Mouse (Mus musculus): ENCODE results near the gene Fam53b. TPM values are rescaled to one million over a fixed set of nuclear protein-coding genes. Genes with fewer than 3 reads are reported as not detected.
A peak's percentile ranks its signal among the peaks of the same experiment; 100 is the strongest.

The Fam53b gene
- polyA plus RNA-seq, 1 experiment from 2014 or later: 14.7 TPM

DNA sequence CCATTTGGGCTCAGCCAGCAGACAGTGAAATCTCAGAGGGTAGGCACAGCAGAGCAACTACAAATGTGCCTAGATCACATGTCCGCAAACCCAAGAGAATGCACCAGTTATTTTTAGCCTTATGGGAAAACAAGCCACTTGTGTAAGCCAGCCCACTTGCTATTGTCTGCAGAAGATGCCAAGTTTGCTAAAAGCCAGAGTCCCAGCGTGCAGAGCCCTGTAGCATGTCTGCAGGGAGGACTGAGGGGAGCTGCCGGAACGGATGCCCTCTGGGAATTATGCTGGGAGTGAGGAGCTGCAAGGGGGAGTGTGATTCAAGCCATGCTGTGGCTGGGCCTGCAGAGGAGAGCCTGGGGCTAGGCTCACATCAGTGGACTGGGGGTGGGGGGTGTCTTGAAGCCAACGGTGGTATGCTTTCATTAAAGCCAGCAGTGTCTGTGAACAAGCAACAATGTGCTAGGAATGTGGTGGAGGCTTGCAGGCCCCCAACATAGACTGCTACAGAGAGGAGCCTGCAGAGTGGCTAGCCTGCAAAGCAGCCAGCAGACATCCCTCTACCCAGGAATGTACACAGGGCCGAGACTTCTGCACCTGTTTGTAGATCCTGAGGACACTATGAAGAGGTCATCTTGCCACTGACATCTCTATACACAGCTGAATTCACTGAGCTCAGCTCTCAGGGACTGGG is 99.3 kb downstream of the Fam53b start:
- Histone ChIP-seq H3K9ac (ENCODE audit: low read depth, low read length) (peak overlapping the region; percentile 2; the same call in 1 of the 2 replicates), H3K4me1 (ENCODE audit: control insufficient read depth, insufficient read depth, low read depth, low read length) (peaks cover 25% of the 10 kb centered on the region), H3K27ac (ENCODE audit: low read depth, low read length) (peak overlapping the region; percentile 78), H3K27me3 (replicated peaks; ENCODE audit: control insufficient read depth, insufficient read depth, low read length) (no peaks in the 10 kb centered on the region), H3K4me2 (ENCODE audit: low read length) (no peak overlapping the region), H3K4me3 (ENCODE audit: low read length) (no peak overlapping the region), H3K9me3 (ENCODE audit: control insufficient read depth, low read length) (no peaks in the 10 kb centered on the region), H3K36me3 (ENCODE audit: control insufficient read depth, insufficient read depth, low read length) (no peaks in the 10 kb centered on the region)
- peak; percentile 64 for ATAC-seq
- 28% methylated on average over 6 of the region's 6 CpGs for WGBS

DNA sequence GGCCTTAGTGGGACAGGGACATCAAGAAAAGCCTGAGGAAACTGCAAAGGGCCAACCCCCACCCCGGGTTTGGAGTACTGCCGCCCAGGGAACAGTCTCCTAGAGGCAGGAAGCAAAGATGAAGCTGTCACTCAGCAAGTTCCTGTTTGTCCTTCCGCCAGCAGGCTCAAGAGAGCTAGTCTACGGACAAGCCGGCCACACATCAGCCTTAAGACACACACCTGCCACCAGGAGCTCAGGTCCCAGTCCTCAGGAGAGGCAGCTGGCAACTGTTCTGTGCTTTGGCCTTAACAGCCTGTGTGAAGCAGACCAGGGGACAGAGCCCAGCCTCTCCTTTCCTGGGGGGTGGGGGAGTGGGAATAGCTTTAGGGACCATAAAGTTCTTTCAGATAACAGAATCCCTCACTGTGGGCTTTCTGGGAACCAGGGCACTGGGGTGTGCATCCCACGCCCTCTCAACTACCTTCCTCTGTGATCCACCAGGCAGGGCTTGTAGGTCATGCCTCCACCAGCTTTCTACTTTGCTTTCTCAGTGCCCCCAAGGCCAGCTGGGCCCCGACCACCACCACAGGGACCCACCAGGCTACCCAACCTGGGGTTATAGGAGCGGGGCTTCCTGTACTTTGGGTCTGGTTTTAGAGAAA is 100.1 kb downstream of the Fam53b start:
- Histone ChIP-seq H3K36me3 (ENCODE audit: control insufficient read depth, insufficient read depth, low read length) (no peaks in the 10 kb centered on the region), H3K9ac (ENCODE audit: low read depth, low read length) (no peak overlapping the region), H3K27me3 (replicated peaks; ENCODE audit: control insufficient read depth, insufficient read depth, low read length) (no peaks in the 10 kb centered on the region), H3K9me3 (ENCODE audit: control insufficient read depth, low read length) (no peaks in the 10 kb centered on the region), H3K4me1 (ENCODE audit: control insufficient read depth, insufficient read depth, low read depth, low read length) (peaks cover 25% of the 10 kb centered on the region), H3K27ac (ENCODE audit: low read depth, low read length) (peak overlapping the region; percentile 61), H3K4me2 (ENCODE audit: low read length) (no peak overlapping the region), H3K4me3 (ENCODE audit: low read length) (no peak overlapping the region)
- 78% methylated on average over 8 of the region's 8 CpGs for WGBS
- ATAC-seq: no peak

DNA sequence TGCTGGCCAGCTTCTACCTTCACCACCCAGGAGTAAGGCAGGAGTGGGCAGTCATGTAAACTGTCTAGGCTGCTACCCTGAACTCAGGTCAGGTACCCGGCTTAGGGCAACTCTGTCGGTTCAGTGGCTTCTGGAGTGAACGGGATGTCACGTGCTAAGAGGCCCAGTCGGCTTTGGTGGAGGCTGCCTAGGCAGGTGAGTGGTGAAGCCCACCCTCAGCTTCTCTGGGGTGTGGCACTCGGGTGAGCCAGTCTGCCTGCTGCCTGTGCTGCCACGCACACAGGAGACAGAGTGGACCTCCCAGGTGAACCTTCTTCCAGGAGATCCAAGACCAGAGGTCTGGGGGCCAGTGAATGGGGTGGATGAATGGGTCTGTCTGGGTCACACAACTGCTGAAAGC is 100.7 kb downstream of the Fam53b start:
- H3K27ac ChIP-seq (ENCODE audit: low read depth, low read length): no peak overlapping the region
- no peak overlapping the region for H3K4me2 ChIP-seq (ENCODE audit: low read length)
- H3K4me1 ChIP-seq (ENCODE audit: control insufficient read depth, insufficient read depth, low read depth, low read length): peaks cover 25% of the 10 kb centered on the region
- WGBS: 83% methylated on average over 7 of the region's 7 CpGs
- H3K27me3 ChIP-seq (replicated peaks; ENCODE audit: control insufficient read depth, insufficient read depth, low read length): no peaks in the 10 kb centered on the region
- H3K4me3 ChIP-seq (ENCODE audit: low read length): no peak overlapping the region
- H3K36me3 ChIP-seq (ENCODE audit: control insufficient read depth, insufficient read depth, low read length): no peaks in the 10 kb centered on the region
- no peaks in the 10 kb centered on the region for H3K9me3 ChIP-seq (ENCODE audit: control insufficient read depth, low read length)
- no peak for ATAC-seq
- H3K9ac ChIP-seq (ENCODE audit: low read depth, low read length): no peak overlapping the region

DNA sequence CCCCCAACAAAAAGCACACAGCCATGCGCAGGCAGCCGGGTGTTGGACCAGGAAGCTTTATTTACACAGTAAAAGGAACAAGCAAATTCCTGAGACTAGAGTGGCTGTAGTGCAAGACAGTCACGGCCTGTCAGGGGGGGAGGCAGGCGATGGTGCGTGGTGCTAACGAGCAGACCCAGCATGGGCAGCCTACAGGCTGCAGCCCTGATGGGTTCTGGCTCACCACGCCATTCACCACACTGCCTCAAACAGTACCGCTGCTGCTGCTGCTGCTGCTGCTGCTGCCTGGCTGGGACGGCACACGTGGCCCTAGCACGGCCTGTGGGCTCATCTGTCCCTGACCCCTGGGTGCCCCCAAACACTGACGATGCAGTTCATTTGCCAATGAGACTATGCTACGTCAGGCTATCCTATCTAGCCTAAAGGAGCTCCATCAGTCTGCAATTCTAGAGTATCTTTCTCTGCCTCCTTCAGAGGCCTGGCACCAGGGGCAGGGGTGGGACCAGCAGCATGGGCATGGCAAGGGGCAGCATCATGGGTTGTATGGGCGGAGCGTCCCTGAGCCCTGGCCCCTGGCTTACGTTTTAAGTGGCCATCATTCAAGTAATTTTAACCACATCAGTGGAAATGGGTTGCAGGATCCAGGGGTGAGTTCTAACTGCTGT is 101.5 kb downstream of the Fam53b start:
- no peak overlapping the region; the same call in 1 of the 2 replicates for H3K9ac ChIP-seq (ENCODE audit: low read depth, low read length)
- no peak overlapping the region for H3K4me2 ChIP-seq (ENCODE audit: low read length)
- H3K9me3 ChIP-seq (ENCODE audit: control insufficient read depth, low read length): no peaks in the 10 kb centered on the region
- H3K27ac ChIP-seq (ENCODE audit: low read depth, low read length): 0 out of 2 replicates have a peak overlapping the region, but pooled peaks have one; percentile 27
- peaks cover 25% of the 10 kb centered on the region for H3K4me1 ChIP-seq (ENCODE audit: control insufficient read depth, insufficient read depth, low read depth, low read length)
- WGBS: 39% methylated on average over 16 of the region's 16 CpGs
- ATAC-seq: peak; percentile 62; the same call in 1 of the 2 replicates
- no peaks in the 10 kb centered on the region for H3K27me3 ChIP-seq (replicated peaks; ENCODE audit: control insufficient read depth, insufficient read depth, low read length)
- H3K36me3 ChIP-seq (ENCODE audit: control insufficient read depth, insufficient read depth, low read length): no peaks in the 10 kb centered on the region
- H3K4me3 ChIP-seq (ENCODE audit: low read length): no peak overlapping the region

DNA sequence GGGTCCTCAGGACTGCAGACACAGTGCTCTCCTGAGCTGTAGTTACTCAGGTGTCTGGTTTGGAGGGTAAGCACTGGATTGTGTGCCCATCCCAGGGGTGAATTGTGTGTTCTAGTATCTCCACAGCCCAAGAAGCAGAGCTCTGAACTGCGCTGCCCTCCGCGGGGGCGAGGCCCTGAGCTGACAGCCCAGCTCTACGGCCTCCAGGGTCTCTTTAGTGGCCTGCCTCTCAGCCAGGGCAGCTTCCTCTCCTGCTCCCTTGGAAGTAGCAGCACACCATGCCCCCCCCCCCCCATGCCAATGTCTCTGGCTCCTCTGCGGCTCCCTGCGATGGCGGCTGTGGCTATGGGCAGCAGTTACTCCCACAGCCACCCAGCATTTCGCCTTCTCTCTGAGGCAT is 102.1 kb downstream of the Fam53b start:
- Histone ChIP-seq H3K9me3 (ENCODE audit: control insufficient read depth, low read length) (no peaks in the 10 kb centered on the region), H3K4me2 (ENCODE audit: low read length) (no peak overlapping the region), H3K27ac (ENCODE audit: low read depth, low read length) (0 out of 2 replicates have a peak overlapping the region, but pooled peaks have one; percentile 27), H3K36me3 (ENCODE audit: control insufficient read depth, insufficient read depth, low read length) (no peaks in the 10 kb centered on the region), H3K9ac (ENCODE audit: low read depth, low read length) (peak overlapping the region; percentile 33), H3K27me3 (replicated peaks; ENCODE audit: control insufficient read depth, insufficient read depth, low read length) (no peaks in the 10 kb centered on the region), H3K4me1 (ENCODE audit: control insufficient read depth, insufficient read depth, low read depth, low read length) (peaks cover 25% of the 10 kb centered on the region), H3K4me3 (ENCODE audit: low read length) (no peak overlapping the region)
- 0 out of 2 replicates have a peak, but pooled peaks have one; percentile 12 for ATAC-seq
- 63% methylated on average over 6 of the region's 9 CpGs for WGBS

DNA sequence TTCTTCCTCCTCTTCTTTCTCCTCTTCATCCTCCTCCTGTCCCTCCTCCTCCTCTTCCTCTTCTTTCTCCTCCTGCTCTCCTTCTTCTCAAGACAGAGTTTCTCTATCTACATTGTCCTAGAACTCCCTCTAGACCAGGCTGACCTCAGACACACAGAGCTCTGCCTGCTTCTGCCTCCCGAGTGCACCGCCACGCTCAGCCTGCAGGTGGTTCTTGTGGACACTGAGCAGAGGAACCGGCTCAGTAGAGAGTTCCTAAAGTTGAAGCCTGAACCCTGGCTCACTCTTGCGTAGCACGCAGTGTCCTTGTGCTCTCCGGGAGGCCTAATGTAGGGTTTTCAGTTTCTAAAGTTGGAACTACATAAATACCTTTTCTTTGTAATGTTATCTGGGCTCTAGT is 108.6 kb downstream of the Fam53b start:
- Histone ChIP-seq H3K36me3 (ENCODE audit: control insufficient read depth, insufficient read depth, low read length) (no peaks in the 10 kb centered on the region), H3K4me1 (ENCODE audit: control insufficient read depth, insufficient read depth, low read depth, low read length) (no peaks in the 10 kb centered on the region), H3K9ac (ENCODE audit: low read depth, low read length) (no peak overlapping the region), H3K27me3 (replicated peaks; ENCODE audit: control insufficient read depth, insufficient read depth, low read length) (no peaks in the 10 kb centered on the region), H3K9me3 (ENCODE audit: control insufficient read depth, low read length) (no peaks in the 10 kb centered on the region), H3K27ac (ENCODE audit: low read depth, low read length) (no peak overlapping the region), H3K4me2 (ENCODE audit: low read length) (no peak overlapping the region), H3K4me3 (ENCODE audit: low read length) (no peak overlapping the region)
- WGBS: 90% methylated on average over 7 of the region's 7 CpGs
- no peak for ATAC-seq

DNA sequence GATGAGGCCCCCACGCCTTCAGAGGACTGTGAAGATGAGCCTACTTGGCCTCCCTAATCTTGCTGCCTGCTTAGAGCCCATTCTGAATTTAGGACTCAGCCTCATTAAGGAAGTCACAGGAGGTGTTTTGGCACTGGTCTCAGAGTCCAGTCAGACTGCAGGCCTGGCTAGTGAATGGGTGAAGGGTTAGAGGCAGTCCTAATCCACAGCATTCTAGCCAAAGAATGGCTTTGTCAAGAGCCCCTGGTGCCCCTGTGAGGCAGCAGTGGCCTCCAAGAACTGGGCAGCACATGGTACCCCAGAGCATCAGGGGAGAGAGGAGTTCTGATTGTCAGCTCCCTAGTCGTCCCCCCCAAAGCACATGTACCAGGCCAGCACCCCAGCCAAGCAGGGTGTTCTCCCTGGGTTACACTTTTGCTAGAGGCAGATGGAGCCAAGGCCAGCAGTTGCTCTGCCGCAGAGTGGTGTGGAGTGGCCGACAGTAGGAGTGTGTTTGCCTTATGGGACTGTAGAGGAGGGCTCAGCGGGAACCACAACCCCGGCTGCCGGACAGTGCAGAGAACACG is 109.3 kb downstream of the Fam53b start:
- no peak overlapping the region for H3K9ac ChIP-seq (ENCODE audit: low read depth, low read length)
- H3K4me1 ChIP-seq (ENCODE audit: control insufficient read depth, insufficient read depth, low read depth, low read length): no peaks in the 10 kb centered on the region
- ATAC-seq: no peak
- no peak overlapping the region for H3K4me2 ChIP-seq (ENCODE audit: low read length)
- H3K27ac ChIP-seq (ENCODE audit: low read depth, low read length): no peak overlapping the region
- H3K27me3 ChIP-seq (replicated peaks; ENCODE audit: control insufficient read depth, insufficient read depth, low read length): no peaks in the 10 kb centered on the region
- H3K36me3 ChIP-seq (ENCODE audit: control insufficient read depth, insufficient read depth, low read length): no peaks in the 10 kb centered on the region
- no peaks in the 10 kb centered on the region for H3K9me3 ChIP-seq (ENCODE audit: control insufficient read depth, low read length)
- H3K4me3 ChIP-seq (ENCODE audit: low read length): no peak overlapping the region
- 90% methylated on average over 8 of the region's 8 CpGs for WGBS

DNA sequence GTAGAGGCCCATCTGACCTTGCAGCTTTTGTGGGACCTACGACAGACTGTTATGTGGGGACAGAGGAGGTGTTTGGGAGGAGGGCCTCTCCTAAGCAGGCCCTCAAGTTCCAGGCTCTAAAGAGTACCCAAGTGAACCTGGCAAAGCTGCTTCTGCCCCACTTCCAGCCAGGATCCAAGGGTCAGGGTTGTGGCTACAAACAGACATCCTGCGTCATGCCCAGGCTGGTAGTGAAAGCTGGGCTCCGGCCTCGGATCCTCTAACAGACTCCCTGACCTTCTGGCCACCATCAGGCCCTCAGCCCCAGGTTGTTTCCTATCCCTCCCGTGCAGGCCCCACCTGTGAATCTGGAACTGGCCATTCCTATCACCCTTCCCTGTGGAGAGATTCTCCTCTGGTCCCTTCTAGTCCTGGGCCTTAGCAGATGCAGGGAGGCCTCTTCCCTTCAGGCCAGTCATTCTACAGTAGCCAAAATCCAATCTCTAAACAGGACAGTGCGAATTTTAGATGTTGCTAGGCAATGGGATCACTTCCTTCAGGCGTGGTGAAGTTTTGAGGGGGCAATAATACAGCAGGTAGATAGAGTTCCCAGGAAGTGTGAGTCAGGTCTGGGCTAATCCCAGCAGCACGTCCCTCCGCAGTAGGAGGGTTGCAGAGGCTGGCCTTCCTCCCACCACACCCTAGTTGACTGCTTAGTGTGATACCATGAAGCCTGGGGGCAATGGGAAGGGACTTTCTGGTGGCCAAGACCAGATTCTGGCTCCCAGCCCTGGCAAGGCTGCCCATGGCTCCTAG is 110.0 kb downstream of the Fam53b start:
- no peaks in the 10 kb centered on the region for H3K4me1 ChIP-seq (ENCODE audit: control insufficient read depth, insufficient read depth, low read depth, low read length)
- H3K9me3 ChIP-seq (ENCODE audit: control insufficient read depth, low read length): no peaks in the 10 kb centered on the region
- H3K9ac ChIP-seq (ENCODE audit: low read depth, low read length): no peak overlapping the region
- ATAC-seq: no peak
- no peak overlapping the region for H3K27ac ChIP-seq (ENCODE audit: low read depth, low read length)
- H3K4me3 ChIP-seq (ENCODE audit: low read length): no peak overlapping the region
- no peaks in the 10 kb centered on the region for H3K27me3 ChIP-seq (replicated peaks; ENCODE audit: control insufficient read depth, insufficient read depth, low read length)
- WGBS: 90% methylated on average over 9 of the region's 9 CpGs
- H3K36me3 ChIP-seq (ENCODE audit: control insufficient read depth, insufficient read depth, low read length): no peaks in the 10 kb centered on the region
- no peak overlapping the region for H3K4me2 ChIP-seq (ENCODE audit: low read length)

Data from hindbrain, embryonic 16.5 days (tissue).